Mouse (Mus musculus) forebrain, postnatal 0 days (tissue): ENCODE data around the gene Shc4. TPM values are rescaled to one million over a fixed set of nuclear protein-coding genes. Genes with fewer than 3 reads are reported as not detected.

Source experiments
- ATAC-seq: fragments of 200-750 bp; cut with Nextera tagmentation; 2 replicates; pipeline ENCODE4 v1.8.0; 2017; ENCODE audit warnings: mild to moderate bottlenecking, moderate library complexity
- DNase-seq: peaks from one replicate; pipeline ENCODE4 v3.0.0-alpha.2; 2015
- H3K27ac ChIP-seq: fragments of 300-500 bp; sonication (generic); 2 replicates; pipeline ENCODE4 v1.5.1; 2014; ENCODE audit warnings: low read depth, mild to moderate bottlenecking, antibody characterized with exemption, low read length, moderate library complexity, mixed read lengths
- H3K27me3 ChIP-seq: fragments of 300-500 bp; sonication (generic); 2 replicates; pipeline ENCODE4 v1.6.1; 2014; ENCODE audit warnings: mild to moderate bottlenecking, low read length, mixed read lengths; ENCODE audit not compliant: insufficient read depth
- H3K36me3 ChIP-seq: fragments of 300-500 bp; sonication (generic); 2 replicates; pipeline ENCODE4 v1.6.1; 2014; ENCODE audit warnings: mild to moderate bottlenecking, moderate library complexity; ENCODE audit not compliant: insufficient read depth
- H3K4me1 ChIP-seq: fragments of 300-500 bp; sonication (generic); 2 replicates; pipeline ENCODE4 v1.6.1; 2014; ENCODE audit warnings: antibody characterized with exemption; ENCODE audit not compliant: insufficient read depth
- H3K4me2 ChIP-seq: fragments of 300-500 bp; sonication (generic); 2 replicates; pipeline ENCODE4 v1.6.1; 2014; ENCODE audit warnings: low read depth, mild to moderate bottlenecking, moderate library complexity
- H3K4me3 ChIP-seq: fragments of 300-500 bp; sonication (generic); 2 replicates; pipeline ENCODE4 v1.5.1; 2014; ENCODE audit warnings: low read depth, low read length, mixed read lengths
- H3K9ac ChIP-seq: fragments of 300-500 bp; sonication (generic); 2 replicates; pipeline ENCODE4 v1.6.1; 2014; ENCODE audit warnings: mild to moderate bottlenecking
- H3K9me3 ChIP-seq: fragments of 300-500 bp; sonication (generic); 2 replicates; pipeline ENCODE4 v1.6.1; 2016; ENCODE audit warnings: low read length
- CTCF ChIP-seq: sonication (generic); IDR thresholded peaks from 2 replicates; pipeline ENCODE4 v1.5.1; 2016; ENCODE audit warnings: antibody characterized with exemption, control low read depth, low read depth
- WGBS: fragments of 180-500 bp; shearing (Covaris S2); extraction: QIAGEN DNeasy Blood & Tissue Kit; methylation state at CpG from one replicate; pipeline ENCODE4 v1.1.7; 2014; 5-methylcytosine and 5-hydroxymethylcytosine counted together
- polyA plus RNA-seq: library from polyadenylated mRNA; unstranded; fragments of >200 nt; fragmentation: Nextera tagmentation; extraction: Ambion mirVana; gene quantifications from 2 replicates; pipeline ENCODE4 v1.2.1, GENCODE M21; 2015
- total RNA-seq: library from RNA; depleted of rRNA; stranded (reverse); fragments of >200 nt; gene quantifications from 2 replicates; pipeline ENCODE4 v1.2.3, GENCODE M21; 2014

Gene Shc4
- total and polyA plus RNA-seq, 2 experiments from 2014 or later = 2.5 to 6.8 TPM

DNA sequence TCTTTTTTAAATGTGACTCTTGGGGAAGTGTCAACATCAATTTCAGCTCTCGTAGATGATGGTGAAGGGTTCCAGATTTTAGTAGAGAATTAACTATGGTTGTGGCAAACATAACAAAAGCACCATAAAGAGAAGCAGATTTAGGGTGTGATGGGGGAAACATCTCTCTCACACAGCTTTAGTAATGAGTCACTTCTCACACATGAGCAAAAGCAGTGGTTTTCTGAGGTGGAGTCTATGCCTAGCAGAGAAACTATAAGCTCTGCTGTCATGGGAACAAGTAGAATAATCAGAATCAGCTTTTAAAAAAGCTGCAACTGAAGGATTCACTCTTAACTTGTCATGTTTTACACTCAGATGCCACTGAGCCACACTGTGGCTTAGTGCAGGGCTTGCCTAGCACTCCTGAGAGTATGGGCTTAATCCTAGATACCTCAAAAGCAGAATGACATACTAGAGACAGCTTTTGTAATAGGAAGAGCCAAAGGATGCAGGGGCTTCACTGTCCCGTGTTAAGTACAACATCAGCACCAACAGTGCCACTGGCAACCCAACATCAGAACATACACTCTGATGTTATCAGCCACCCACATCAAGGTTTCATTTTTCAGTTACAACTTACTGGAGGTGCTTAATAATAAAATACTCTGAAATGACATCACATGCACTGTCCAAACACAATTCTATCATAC, 11.5 kb upstream of the Shc4 start:
- ATAC-seq = no peak
- H3K36me3 ChIP-seq = peaks cover 17% of the 10 kb centered on the region
- no peaks in the 10 kb centered on the region for H3K27me3 ChIP-seq
- peaks cover 5% of the 10 kb centered on the region; the same call in 1 of the 2 replicates for H3K4me1 ChIP-seq
- H3K9ac ChIP-seq = no peak overlapping the region
- WGBS = 77% methylated on average over 2 of the region's 2 CpGs
- no peak overlapping the region for H3K27ac ChIP-seq
- DNase-seq = no peak
- no peak overlapping the region for H3K4me2 ChIP-seq
- no peak overlapping the region for H3K4me3 ChIP-seq
- TF ChIP-seq CTCF = no peak
- no peaks in the 10 kb centered on the region for H3K9me3 ChIP-seq

DNA sequence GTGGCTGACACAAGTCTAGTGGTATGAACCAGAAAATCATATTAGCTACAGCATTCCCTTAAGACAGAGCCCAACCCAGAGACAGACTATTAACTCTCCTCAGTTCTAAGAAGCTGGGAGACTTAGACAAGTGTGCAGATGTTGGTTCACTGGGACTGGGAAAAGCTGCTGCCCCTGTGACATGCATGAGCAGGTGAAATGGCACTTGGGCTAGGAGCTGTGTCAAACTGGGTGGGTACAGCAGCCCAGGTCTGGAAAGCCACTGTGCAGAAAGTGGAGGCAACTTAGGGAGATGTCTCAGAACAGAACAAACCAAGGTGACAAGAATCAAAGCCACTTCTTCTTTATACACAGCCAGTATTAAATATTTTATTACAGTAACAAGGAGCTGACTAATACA, 10.8 kb upstream of the Shc4 start:
- H3K9me3 ChIP-seq = no peaks in the 10 kb centered on the region
- no peaks in the 10 kb centered on the region for H3K27me3 ChIP-seq
- peaks cover 11% of the 10 kb centered on the region for H3K36me3 ChIP-seq
- no peak overlapping the region for H3K27ac ChIP-seq
- no peak for ATAC-seq
- H3K9ac ChIP-seq = no peak overlapping the region
- H3K4me3 ChIP-seq = no peak overlapping the region
- DNase-seq = no peak
- TF ChIP-seq CTCF = no peak
- no peak overlapping the region for H3K4me2 ChIP-seq
- H3K4me1 ChIP-seq = peaks cover 5% of the 10 kb centered on the region; the same call in 1 of the 2 replicates

DNA sequence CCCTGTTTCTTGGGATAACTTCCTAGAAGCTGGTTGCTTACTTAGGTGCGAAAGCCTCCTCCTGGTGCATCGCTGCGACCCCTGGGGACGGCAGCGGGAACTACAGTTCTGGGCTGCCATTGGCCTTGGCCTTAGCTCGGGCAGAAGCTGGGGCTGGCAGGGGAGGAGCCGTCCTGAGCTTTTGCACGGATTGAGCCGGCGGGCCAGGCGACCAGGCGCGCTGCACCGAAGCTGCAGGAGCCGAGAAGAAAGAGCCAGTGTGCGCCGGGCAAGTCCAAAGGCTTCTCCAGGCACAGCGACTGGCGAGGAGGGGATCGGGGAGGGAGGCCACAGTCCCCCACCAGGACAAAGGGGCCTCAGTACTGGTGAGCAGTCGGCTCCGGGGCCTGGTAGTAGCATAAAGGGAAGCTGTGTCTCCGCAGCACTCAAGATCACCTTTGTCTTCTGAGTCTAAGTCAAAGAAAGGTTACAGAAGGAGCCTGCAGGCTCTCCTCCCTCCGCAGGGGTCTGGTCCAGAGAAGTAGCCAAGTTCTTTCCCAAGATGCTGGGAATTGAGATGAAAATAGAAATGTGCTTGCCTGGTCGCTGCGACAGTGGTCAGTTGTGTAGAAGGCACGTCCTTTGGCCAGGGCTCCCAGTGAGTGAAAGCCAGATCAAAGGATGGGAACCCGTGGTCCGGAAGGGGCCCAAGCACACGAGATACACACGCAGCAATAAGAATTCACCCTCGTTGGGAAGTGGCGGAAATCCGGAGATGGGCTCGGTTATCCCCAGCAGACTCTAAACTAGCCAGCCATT, 8.0 kb upstream of the Shc4 start:
- Histone ChIP-seq H3K4me2 (peak overlapping the region; percentile 69), H3K9me3 (no peaks in the 10 kb centered on the region), H3K27me3 (no peaks in the 10 kb centered on the region), H3K9ac (peak overlapping the region; percentile 71), H3K4me3 (peak overlapping the region; percentile 45), H3K27ac (peak overlapping the region; percentile 79), H3K36me3 (no peaks in the 10 kb centered on the region), H3K4me1 (peaks cover 5% of the 10 kb centered on the region; the same call in 1 of the 2 replicates)
- DNase-seq = peak; percentile 96
- ATAC-seq = peak; percentile 95
- peak; percentile 97 for TF ChIP-seq CTCF
- WGBS = 8% methylated on average over 35 of the region's 35 CpGs

DNA sequence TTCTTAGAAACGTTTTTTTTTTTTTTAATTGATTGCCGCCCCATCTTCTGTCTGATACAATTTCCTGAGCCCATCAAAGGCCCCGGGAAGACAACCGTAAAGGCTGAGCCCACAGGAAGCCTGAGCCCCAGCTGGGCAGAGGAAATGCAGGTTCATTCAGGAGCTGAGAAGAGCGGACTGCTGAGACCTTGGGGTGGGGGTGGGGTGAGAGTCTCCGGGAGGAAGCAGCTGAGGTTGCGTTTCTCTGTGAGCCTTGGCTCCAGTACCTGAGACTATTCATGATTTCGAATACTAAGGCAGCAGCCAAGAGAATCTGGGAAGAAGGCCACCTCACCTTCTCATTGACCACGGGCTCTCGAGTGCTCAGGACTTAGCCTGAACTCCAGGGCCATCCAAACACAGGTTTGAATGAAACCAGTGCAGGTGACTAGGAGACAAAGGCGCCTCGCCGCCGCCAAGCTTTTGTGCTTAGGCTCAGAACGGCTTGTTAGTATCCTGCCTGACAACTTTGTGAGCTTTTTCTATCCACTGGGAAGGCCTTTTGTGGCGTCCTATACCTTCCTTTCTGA, 682 bp upstream of the Shc4 start:
- WGBS = 3% methylated on average over 16 of the region's 16 CpGs
- no peak overlapping the region for H3K27ac ChIP-seq
- ATAC-seq (peak; percentile 20; the same call in 1 of the 2 replicates), DNase-seq (peak; percentile 43)
- H3K9ac ChIP-seq = peak overlapping the region; percentile 59
- no peak for TF ChIP-seq CTCF
- H3K36me3 ChIP-seq = no peaks in the 10 kb centered on the region
- no peaks in the 10 kb centered on the region for H3K9me3 ChIP-seq
- peak overlapping the region; percentile 100 for H3K4me2 ChIP-seq
- peak overlapping the region; percentile 49 for H3K4me3 ChIP-seq
- H3K4me1 ChIP-seq = 0 out of 2 replicates have a peak, but pooled peaks cover 7% of the 10 kb centered on the region
- H3K27me3 ChIP-seq = peaks cover 12% of the 10 kb centered on the region; the same call in 1 of the 2 replicates

DNA sequence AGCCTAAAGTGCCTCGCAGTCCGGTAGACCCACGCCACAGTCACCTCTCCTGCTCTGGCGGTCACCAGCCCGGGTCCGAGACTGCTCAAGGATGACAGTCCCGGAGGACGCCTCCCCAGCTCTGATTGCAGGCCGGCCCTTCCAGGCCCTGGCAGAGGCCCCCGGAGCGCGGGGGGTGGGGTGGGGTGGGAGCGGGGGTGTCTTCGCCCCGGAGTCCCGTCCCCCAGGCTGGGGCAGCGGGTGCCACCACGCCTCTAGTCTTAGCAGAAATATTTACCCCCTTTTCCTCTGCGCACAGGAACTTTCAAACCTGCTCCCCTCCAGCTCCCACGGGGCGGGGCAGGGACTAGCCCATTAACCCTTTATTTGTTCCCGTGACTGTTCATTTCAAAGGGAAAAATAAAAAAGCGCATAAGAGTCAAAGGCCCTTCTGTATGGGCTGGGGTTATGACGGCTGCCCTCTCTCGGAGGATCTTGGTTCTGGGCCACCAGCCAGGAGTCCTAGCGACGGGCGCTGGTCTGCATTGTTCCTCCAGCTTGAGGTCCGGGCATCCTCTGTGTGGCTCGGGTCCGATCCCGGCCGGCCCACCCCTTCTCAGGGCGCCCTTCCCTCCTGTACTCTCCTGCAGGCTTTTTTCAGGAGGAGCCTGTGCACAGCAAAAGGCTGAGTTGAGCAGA, 401 bp downstream of the Shc4 start:
- Histone ChIP-seq H3K36me3 (no peaks in the 10 kb centered on the region), H3K9ac (peak overlapping the region; percentile 59), H3K4me2 (peak overlapping the region; percentile 100), H3K27me3 (peaks cover 12% of the 10 kb centered on the region; the same call in 1 of the 2 replicates), H3K4me3 (peak overlapping the region; percentile 49), H3K9me3 (no peaks in the 10 kb centered on the region), H3K27ac (peak overlapping the region; percentile 45; the same call in 1 of the 2 replicates), H3K4me1 (0 out of 2 replicates have a peak, but pooled peaks cover 7% of the 10 kb centered on the region)
- ATAC-seq (peak; percentile 19), DNase-seq (no peak)
- TF ChIP-seq CTCF = 0 out of 2 replicates have a peak, but pooled peaks have one; percentile 34
- WGBS = 2% methylated on average over 34 of the region's 34 CpGs

DNA sequence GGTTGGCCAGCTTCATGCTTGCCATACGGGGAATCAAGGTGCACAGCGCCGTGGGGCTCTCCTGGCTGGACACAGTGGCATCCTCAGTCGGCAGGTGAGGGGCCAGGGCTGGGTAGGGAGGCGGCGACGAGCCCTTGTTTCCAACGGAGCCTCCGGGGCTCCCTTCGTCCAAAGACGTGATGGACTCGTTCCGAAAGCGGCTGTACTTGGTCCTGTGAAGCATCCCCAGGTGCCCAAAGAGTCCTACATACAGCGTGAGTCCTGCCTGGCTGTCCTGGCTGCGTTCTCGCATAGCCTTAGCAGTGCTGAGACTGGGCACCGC, 901 bp downstream of the Shc4 start:
- Histone ChIP-seq H3K9me3 (no peaks in the 10 kb centered on the region), H3K27me3 (peaks cover 12% of the 10 kb centered on the region; the same call in 1 of the 2 replicates), H3K4me1 (0 out of 2 replicates have a peak, but pooled peaks cover 7% of the 10 kb centered on the region), H3K4me2 (peak overlapping the region; percentile 100), H3K36me3 (no peaks in the 10 kb centered on the region), H3K27ac (no peak overlapping the region), H3K4me3 (peak overlapping the region; percentile 49), H3K9ac (peak overlapping the region; percentile 59)
- WGBS = 6% methylated on average over 18 of the region's 18 CpGs
- ATAC-seq (no peak), DNase-seq (no peak)
- TF ChIP-seq CTCF = no peak
